Mouse (Mus musculus): ENCODE data around the gene Agap1.

Gene Agap1

GRCm38 (mm10) chr1:89713681-89714080 lies 259.1 kb downstream of the Agap1 start:
- in situ Hi-C loops (cut with MboI), result no loop called here

DNA sequence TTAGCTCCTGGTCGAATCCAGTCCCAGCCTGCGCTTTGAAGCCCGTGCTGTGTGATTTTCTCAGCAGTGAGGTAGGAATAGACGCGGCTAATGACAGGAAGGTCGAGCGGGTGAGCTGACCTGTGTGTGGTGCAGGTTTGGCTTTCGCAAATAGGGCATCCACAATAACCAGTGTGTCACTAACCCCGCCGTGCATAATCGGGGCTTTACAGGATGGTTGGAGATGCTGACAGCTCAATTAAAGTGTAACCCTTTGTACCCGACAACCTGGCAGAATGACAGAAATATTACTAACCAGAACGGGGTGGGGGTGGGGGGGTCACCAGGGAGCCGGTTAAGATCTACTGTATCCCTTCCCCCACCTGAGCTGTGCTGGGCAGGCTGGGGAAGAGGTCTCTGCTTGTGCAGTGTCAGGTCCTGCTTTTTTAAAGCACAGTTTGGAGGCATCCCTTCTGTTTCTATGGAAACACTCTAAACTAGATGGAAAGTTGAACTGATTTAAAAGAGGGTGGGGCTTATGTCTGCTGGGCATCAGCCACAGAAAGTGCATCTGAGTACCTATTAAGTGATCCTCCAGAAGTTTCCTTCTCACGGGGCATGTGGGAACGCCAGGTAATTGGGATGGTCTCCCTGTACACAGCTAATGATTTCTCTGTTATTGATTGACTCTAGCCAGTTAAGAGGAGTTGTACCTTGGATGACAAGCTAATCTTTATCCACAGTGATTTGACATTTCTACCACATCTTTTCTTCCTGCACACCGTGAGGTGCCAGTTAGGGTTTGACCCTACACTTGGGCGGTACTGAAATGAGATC lies 259.8 kb downstream of the Agap1 start:
- in situ Hi-C loops (cut with MboI), result no loop called here

DNA sequence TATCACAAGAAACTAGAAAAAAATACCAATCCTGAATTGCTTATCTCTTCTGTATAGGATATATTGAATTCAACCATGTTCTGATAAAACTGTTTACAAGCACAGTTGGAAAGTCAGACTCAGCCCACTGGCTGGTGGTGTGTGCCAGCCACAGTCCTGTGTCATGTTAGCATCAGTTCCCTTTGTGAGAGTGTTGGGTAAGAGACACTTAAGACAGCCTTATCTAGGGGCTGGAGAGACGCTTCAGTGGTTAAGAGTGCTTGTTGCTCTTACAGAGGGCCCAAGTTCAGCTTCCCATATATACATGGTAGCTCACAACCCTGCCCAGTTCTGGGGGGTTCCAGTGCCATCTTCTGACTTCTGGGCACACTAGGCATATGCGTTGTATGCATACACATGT lies 261.6 kb downstream of the Agap1 start:
- in situ Hi-C loops (cut with MboI), result no loop called here

DNA sequence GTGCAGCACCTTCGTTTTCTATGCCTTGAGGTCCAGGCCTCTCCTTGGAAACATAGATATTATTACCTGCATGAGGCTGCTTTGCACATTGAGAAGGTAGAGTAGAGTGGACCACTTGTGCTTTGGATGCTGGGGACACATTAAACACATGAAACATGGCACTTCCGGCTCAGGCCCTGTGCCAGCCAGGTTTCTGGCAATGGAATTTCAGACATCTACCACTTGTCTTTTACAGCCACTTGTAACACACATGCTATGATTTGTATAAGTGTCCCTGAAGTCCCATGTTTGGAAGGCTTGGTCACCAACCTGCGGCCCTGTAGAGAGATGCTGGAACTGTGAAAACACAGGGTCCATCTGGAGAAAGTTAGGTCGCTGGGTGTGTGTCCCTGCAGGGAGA lies 262.5 kb downstream of the Agap1 start:
- in situ Hi-C loops (cut with MboI), result no loop called here

DNA sequence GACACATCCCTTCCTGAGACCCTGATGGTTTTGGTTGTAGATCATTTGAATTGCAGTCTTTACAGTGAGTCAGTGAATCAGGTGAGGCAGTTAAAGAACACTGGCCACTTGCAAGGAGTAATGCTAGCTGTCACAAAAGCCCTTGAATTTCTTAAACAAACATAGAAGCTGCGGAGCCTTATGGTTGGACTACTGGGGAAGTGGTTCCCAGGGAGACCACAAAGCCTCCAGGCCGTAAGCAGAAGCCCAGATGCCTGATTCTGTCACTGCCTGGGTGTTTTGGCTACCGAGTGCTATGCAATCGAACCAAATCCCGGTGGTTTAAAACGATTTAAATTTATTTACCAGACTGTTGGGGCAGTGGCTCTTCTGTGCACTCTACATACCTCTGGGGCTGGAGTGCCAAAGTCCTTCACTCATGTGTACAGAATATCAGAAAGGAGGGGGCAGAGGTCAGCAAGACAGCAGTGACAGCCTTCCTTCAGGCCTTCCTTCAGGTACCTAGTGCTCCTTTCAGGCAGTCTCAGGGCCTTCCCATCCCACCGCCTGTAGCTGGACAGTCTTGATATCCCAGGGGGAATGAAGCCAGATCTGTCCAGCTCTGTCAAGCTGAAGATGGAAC lies 264.3 kb downstream of the Agap1 start:
- in situ Hi-C loops (cut with MboI), result no loop called here

DNA sequence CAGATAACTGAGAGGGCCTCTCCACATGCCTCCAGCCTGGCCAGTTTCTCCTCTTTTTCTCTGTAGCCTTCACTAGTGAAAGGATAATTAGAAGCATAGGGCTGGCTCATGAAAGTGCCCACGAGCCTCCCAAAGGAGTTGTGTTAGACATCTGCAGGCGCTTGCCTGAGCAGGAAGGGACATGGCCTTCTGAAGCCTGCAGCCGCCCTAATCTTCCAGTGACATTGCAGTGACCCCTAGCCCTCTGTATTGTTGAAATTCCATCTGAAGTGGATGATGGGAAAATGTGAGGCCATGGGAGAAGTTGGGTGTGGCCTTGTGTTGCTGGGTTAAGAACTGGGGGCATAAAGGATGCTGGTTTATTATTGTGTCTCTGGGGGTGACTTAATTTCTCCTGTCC lies 269.5 kb downstream of the Agap1 start:
- in situ Hi-C loops (cut with MboI), result no loop called here

DNA sequence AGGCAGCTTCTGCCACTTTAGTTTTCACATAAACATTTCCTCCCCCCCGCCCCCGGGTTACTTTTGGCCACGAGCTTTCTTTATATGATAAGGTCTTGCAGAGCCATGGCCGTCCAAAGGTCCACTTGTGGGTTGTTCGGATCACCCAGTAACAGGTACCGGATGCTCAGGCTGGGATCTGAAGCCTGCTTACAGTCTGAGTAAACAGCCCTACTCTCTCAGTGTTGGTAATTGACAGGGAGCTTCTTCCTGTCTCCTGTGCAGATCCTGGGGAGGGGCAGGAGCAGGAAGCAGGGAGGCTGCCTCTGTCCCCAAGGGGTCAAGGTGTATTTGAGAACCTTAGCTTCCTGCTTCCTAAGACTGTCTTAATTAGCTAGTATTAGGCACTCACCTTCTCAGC lies 269.9 kb downstream of the Agap1 start:
- in situ Hi-C loops (cut with MboI), result no loop called here

DNA sequence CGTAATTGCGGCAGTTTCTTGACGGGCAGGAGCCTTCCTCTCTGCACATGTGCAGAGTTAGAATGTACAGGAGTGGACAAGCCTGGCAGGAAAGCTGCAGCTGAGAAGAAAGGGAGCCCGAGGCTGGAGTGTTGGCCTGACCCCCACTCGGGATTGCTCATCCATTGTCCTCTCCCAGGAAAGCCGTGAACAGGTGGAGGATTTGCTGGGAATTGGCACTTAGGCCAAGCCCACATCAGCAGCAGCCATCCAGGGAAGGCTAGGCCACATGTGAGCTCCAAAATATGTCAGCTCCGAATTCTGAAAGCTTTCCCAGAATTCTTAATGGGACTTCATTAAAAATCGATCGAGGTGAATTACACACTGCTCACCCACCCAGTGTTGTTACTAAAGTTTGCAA lies 270.4 kb downstream of the Agap1 start:
- in situ Hi-C loops (cut with MboI), result no loop called here

DNA sequence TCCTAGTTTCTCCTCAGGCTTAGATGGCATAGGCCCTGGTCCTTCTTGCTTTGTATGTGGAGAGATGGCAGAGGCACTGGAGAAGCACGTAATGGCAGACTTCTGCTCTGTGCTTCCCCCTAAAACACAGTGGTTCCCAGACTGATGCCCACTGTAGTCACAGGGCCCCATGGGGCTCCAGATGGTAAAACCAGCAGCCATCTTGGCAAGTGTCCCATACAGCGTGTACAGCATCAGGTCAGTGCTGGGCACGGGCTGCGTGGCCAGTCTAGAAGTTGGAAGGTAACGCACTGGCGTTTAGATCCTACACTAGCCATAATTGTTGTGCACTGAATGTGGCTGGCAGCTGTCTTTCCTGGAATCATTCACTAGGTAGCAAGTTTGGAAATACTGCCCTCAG lies 273.9 kb downstream of the Agap1 start:
- in situ Hi-C loops (cut with MboI), result no loop called here

DNA sequence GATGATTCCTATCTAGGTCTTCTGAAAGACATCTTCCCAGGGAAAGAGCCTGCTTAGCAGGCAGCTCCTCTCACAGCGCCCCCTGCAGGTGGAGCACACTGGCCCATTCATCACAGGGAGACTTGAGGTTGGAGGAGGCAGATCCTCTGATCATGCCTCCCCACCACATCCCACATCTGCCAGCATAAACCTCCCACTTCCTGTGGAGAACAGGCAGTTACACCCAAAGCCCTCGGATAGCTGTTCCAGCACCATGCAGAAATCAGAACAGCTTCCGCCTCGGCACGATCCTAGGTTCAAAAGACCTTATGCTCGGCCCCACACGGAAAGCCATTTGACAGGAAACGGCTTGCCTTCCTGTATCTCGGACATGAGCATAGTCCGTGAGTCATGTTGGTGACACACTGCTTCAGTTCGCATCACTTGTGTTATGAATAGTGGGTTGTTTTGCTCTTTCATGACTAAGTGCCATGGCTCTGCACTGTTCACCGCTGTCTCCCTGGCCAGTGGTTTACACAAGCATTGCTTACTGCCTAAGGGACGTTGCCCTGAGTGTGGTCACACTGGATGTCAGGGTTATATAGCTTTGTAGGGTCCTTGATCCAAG lies 276.1 kb downstream of the Agap1 start:
- in situ Hi-C loops (cut with MboI), result no loop called here

GRCm38 (mm10) chr1:89734368-89734767 lies 279.8 kb downstream of the Agap1 start:
- in situ Hi-C loops (cut with MboI), result no loop called here

DNA sequence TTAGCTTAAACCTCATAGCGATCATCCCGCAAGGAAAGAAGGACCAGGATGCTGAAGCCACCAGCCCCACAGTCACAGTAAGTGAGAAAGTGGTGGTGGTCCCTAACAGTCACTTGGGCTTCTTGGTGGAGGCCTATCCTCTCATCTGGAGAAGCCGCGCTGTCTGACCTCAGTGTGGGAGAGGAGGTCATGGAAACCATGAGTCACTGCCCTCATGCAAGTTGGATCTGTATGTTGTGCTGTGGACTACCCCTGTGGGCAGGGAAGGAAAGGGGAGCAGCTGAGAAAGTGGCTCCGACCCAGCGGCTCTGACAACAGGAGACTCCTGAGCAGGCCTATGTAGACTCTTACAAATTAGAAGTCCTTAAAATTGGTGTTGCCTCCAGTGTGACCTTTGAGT lies 280.5 kb downstream of the Agap1 start:
- in situ Hi-C loops (cut with MboI), result no loop called here

DNA sequence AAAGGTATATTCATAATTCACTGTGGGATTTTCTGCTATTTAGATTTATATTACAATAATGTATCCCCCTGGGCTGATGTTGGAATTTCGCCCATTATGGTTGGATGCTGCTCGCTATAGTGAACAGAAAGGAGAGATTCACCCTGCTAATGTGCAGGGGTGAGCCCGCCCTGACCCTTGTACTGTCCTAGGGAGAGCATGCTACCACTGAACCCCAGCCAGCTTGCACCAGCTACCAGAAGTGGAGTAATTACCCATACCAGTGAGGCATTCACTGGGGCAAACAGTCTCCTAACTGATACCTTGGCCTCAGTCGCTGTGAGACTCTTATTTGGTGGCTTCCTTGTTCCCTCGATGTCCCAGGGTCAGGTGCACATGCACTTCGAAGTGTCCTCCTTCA lies 281.4 kb downstream of the Agap1 start:
- in situ Hi-C loops (cut with MboI), result no loop called here

DNA sequence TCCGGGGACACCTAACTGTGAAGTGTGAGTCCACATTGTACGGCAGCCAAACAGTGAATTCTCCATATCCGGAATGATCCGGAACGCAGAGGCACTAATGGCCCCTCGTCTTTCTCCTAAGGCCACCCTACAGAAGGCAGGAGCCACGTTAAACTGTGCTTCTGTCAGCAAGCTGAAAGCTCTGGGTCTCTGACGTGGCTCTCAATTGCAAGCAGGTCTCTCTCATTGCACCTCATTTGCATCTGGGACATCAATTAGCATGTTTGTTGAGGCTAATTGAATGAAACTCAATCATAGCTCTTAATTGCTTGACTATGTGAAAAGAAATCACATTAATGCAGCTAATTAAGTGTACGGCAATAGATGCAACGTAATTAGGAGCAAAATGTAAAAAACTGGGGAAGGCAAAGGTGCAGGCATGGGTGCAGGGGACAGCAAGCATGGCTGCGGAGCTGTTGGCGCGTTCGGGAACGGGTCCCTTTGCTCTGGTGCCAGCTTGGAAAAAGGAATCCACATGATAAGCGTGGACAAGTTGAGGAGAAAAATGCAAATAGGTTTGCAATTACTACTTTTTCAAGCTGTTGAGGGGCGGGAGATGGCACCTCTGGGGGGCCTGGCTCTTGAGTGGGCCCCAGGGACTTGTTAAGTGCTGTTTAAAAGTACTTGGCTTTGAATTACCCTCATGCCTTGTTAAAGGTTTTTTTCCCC lies 284.6 kb downstream of the Agap1 start:
- in situ Hi-C loops (cut with MboI), result no loop called here

- in situ Hi-C loops (cut with MboI), result no loop called here
Measured at GRCm38 (mm10) chr1:89739775-89740099, 285.1 kb downstream of the Agap1 start.

- in situ Hi-C loops (cut with MboI), result no loop called here
Measured at GRCm38 (mm10) chr1:89742359-89742758, 287.8 kb downstream of the Agap1 start.

GRCm38 (mm10) chr1:89746171-89746570 lies 291.6 kb downstream of the Agap1 start:
- in situ Hi-C loops (cut with MboI), result no loop called here

- in situ Hi-C loops (cut with MboI), result no loop called here
Measured at GRCm38 (mm10) chr1:89749666-89750065, 295.1 kb downstream of the Agap1 start.

- in situ Hi-C loops (cut with MboI), result no loop called here
Measured at GRCm38 (mm10) chr1:89750495-89750894, 295.9 kb downstream of the Agap1 start.

GRCm38 (mm10) chr1:89750921-89751320 lies 296.3 kb downstream of the Agap1 start:
- in situ Hi-C loops (cut with MboI), result no loop called here

- in situ Hi-C loops (cut with MboI), result no loop called here
Measured at GRCm38 (mm10) chr1:89751344-89751743, 296.7 kb downstream of the Agap1 start.

DNA sequence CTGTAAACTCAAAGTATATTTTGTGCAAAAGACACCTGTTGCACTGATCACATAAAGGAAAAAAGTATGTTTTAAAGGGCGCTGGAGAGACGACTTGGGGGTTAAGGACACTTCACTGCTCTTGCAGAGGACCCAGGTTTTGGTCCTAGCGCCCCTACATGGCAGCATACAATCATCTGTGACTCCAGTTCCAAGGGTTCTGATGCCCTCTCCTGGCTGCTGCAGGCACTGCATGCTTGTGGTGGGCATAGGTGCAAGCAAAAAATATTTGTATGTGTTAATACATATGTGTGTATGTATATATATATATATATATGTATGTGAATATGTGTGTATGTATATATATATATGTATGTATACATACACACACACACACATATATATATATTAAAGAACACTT lies 298.1 kb downstream of the Agap1 start:
- in situ Hi-C loops (cut with MboI), result no loop called here

DNA sequence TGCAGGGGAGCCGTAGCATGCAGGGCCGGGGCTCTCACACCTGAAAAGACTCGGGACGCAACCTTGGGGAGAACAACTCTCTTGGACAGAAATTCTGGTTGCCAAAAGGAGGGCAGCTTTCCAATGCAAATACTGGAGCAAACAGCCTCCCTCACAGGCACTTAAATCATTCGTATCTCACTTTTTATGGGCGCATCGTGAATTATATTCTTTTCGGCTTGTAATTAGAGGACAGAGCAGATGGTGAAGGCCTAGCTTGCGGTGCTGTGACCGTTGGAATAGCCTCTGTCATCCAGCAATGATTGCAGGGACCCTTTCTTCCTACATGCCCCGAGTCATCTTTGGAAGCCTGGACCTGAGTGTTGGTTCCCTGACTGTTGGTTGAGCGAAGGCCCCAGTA lies 300.8 kb downstream of the Agap1 start:
- in situ Hi-C loops (cut with MboI), result no loop called here
